Mouse (Mus musculus) ES-E14 (cell line): ENCODE measurements around the gene Clec14a.

Source experiments
- CHD2 ChIP-seq: IDR thresholded peaks from 2 replicates; pipeline ENCODE4 v1.6.1; 2014; ENCODE audit warnings: mild to moderate bottlenecking, low read depth, low read length, inconsistent platforms
- HCFC1 ChIP-seq: IDR thresholded peaks from 2 replicates; pipeline ENCODE4 v1.6.1; 2012; ENCODE audit warnings: low read length, inconsistent platforms, borderline replicate concordance; ENCODE audit not compliant: insufficient read depth
- MAFK ChIP-seq: IDR thresholded peaks from 2 replicates; pipeline ENCODE4 v1.6.1; 2014; ENCODE audit warnings: mild to moderate bottlenecking, low read depth, low read length, inconsistent platforms; ENCODE audit not compliant: insufficient read depth
- ZC3H11A ChIP-seq: IDR thresholded peaks from 2 replicates; pipeline ENCODE4 v1.6.1; 2012; ENCODE audit warnings: low read depth, mild to moderate bottlenecking, inconsistent platforms, low read length, borderline replicate concordance
- ZNF384 ChIP-seq: IDR thresholded peaks from 2 replicates; pipeline ENCODE4 v1.6.1; 2012; ENCODE audit warnings: low read depth, low read length, inconsistent platforms

GRCm38 (mm10) chr12:58305567-58305966, 36.5 kb upstream of the Clec14a start:
- no peak for TF ChIP-seq ZC3H11A
- TF ChIP-seq HCFC1, result no peak
- TF ChIP-seq ZNF384, result no peak
- TF ChIP-seq MAFK, result no peak
- TF ChIP-seq CHD2, result no peak
